Mouse (Mus musculus) cerebellum, adult 8-10 months (tissue): ENCODE measurements around the gene Gm20773.
"Not testable (repeated sequence)": the region's sequence is repeated elsewhere in the genome, so short reads cannot be mapped to it uniquely, and the experiment has no call there.

Experiments
- DNase-seq: peaks from one replicate; pipeline ENCODE4 v3.0.0; 2022

Gm20773 gene

GRCm38 (mm10) chrY:13493726-13494125 lies at the start of gene Gm20773:
Gm20773 (plus strand) TSS chrY:13494026.
- not testable (repeated sequence) for DNase-seq

GRCm38 (mm10) chrY:13465479-13465878 lies 28.3 kb upstream of the Gm20773 start, which contains the start of gene Gm21866:
Gm21866 (minus strand) TSS chrY:13465579.
- not testable (repeated sequence) for DNase-seq
